Mouse (Mus musculus) gastrocnemius, postnatal 36 days (tissue): ENCODE results near the gene Ces1g. TPM values are rescaled to one million over a fixed set of nuclear protein-coding genes. Genes with fewer than 3 reads are reported as not detected.

Experiments
- total RNA-seq, 2 experiments: library from RNA; stranded (reverse); gene quantifications; 2 replicates each; pipeline ENCODE4 v1.2.3; 2021

The Ces1g gene
- total RNA-seq, 2 experiments from 2014 or later: not detected

Other genes starting within 250 kb of the Ces1g start
- under 1 TPM in 1 of 2 experiments, not detected in 1; 0.33 TPM for gene Ces1c, start 206.0 kb downstream of the Ces1g start, total RNA-seq
- 10 to 100 TPM; 28.6 to 70.1 TPM for gene Ces1d, start 139.5 kb downstream of the Ces1g start, total RNA-seq
- under 1 TPM; 0.27 to 0.41 TPM for gene Ces1e, start 107.7 kb downstream of the Ces1g start, total RNA-seq
- gene Ces1f, start 57.6 kb downstream of the Ces1g start, total RNA-seq: under 1 TPM; 0.31 to 0.67 TPM
- gene Ces1h, start 42.4 kb upstream of the Ces1g start, total RNA-seq: not detected
- under 1 TPM in 1 of 2 experiments, not detected in 1; 0.77 TPM for gene Ces5a, start 198.5 kb upstream of the Ces1g start, total RNA-seq